Mouse (Mus musculus) brain, embryonic 14.5 days (tissue): ENCODE data around the gene Fam3a. TPM values are rescaled to one million over a fixed set of nuclear protein-coding genes. Genes with fewer than 3 reads are reported as not detected.
A peak's percentile ranks its signal among the peaks of the same experiment; 100 is the strongest.

Experiments used
- DNase-seq: peaks from one replicate; pipeline ENCODE4 v3.0.0-alpha.2; 2011; ENCODE audit warnings: low read depth
- CTCF ChIP-seq: fragments of 200-500 bp; IDR thresholded peaks from 2 replicates; pipeline ENCODE4 v1.5.1; 2012; ENCODE audit warnings: inconsistent platforms, mild to moderate bottlenecking, moderate library complexity, borderline replicate concordance; ENCODE audit not compliant: insufficient read depth, insufficient read length; ENCODE audit errors: extremely low read depth
- POLR2A ChIP-seq: fragments of 200-500 bp; IDR thresholded peaks from 2 replicates; pipeline ENCODE4 v1.6.1; 2012; ENCODE audit warnings: mild to moderate bottlenecking, inconsistent platforms, borderline replicate concordance; ENCODE audit not compliant: poor library complexity, insufficient read depth, insufficient read length, severe bottlenecking; ENCODE audit errors: extremely low read depth
- polyA plus RNA-seq: library from polyadenylated mRNA; depleted of rRNA; stranded (reverse); fragments of >200 nt; gene quantifications from 2 replicates; pipeline ENCODE4 v1.2.3, GENCODE M21; 2012; rRNA removed

Gene Fam3a
- 35.3 and 47.8 TPM in 2 replicates for polyA plus RNA-seq

- peak; percentile 35; the same call in 1 of the 2 replicates for TF ChIP-seq CTCF
- peak; percentile 53; the same call in 1 of the 2 replicates for TF ChIP-seq POLR2A
- peak; percentile 95 for DNase-seq
Measured at GRCm38 (mm10) chrX:74392535-74393443, at the start of gene Fam3a, which contains the start of gene Ikbkg. Gene Fam3a, minus strand, starts transcription at chrX:74393272. Gene Ikbkg, plus strand, starts transcription at chrX:74393290.

DNA sequence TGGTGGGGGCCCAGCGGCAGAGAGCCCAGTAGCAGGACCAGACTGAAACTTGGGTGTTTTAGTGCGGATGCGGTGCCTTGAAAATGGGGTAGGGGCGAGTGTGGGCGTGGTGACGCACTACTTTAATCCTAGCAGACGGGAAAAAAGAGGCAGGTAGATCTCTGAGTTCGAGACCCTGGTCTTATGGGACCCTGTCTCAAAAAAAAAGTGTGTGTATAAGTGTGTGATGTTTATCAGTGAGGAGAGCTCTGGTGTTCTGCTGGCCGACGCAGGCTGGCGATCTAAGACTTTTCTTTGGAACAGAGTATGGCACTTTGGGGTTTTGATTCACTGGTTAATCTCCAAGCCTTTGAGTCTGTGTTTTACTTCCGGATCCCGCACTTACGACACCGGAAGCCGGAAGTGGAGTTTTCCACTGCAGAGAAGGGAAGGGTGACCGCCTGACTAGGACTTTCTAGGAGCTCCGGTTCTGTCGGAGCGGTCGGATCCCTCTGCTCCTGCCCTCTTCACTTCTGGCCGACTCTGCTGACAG is 36.3 kb upstream of the Fam3a start:
- TF ChIP-seq CTCF = no peak
- TF ChIP-seq POLR2A = 0 out of 2 replicates have a peak, but pooled peaks have one; percentile 18
- DNase-seq = peak; percentile 92

DNA sequence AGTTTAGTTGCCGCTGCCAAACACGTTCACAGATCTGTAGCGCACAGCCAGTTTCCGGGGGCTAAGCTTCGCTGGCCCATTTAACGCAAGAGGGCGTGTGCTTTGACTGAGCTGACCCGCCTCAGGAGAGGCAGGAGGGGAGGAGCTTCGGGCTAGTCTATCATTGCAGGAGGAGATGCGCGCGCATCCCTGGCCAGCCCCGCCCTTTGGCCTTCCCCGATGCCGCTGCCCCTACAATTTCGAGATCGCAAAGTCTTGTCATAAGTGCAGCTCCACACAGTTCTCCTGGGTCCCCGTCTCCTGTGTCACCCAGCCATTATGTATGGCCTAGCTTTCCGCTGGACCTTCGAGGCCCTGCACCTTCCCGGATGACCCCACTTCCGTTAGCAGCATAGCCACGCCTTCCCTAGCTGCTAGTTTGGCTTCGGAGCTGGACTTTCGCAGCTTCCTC is 35.8 kb upstream of the Fam3a start, which contains the start of gene G6pdx:
Gene G6pdx, minus strand, starts transcription at position 369 of the 451 bp plus-strand sequence.
- DNase-seq = peak; percentile 95
- peak; percentile 37; the same call in 1 of the 2 replicates for TF ChIP-seq POLR2A
- no peak for TF ChIP-seq CTCF

DNA sequence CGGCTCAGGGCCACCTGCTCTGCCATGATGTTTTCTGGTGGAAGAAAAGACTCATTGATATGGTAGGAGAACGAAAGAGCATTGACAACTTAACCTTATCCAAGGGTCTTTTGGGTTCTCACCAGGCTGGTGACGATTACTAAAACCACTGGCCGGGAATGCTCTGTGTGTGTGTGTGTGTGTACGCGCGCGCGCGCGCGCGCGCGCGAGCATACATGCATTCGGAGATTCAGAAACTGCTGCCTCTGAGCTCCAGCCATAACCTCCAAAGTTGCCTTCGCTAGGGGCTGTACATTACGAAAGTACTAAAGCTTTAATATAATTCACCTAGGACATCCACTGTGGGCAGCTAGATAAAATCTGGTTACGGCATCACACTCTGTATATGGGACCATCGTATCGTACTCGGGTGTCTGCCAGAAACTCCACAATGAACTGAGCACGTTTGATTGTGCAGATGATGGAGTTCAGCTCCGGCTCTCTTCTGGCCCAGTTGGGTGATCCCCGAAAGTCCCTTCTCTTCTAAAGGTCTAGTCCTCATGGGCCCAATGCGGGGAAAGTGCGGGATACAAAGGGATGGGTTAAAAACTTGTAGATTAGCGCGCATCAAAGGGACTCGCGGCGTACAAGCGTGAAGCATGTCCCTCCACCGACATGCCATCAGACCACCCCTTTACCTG is 35.2 kb upstream of the Fam3a start:
- DNase-seq = peak; percentile 32
- TF ChIP-seq CTCF (no peak), POLR2A (no peak)

GRCm38 (mm10) chrX:74427116-74427515 is 34.0 kb upstream of the Fam3a start:
- TF ChIP-seq POLR2A = no peak
- DNase-seq = no peak

- DNase-seq = no peak
- TF ChIP-seq POLR2A (no peak), CTCF (no peak)
Measured at GRCm38 (mm10) chrX:74426256-74426655, 33.2 kb upstream of the Fam3a start.

DNA sequence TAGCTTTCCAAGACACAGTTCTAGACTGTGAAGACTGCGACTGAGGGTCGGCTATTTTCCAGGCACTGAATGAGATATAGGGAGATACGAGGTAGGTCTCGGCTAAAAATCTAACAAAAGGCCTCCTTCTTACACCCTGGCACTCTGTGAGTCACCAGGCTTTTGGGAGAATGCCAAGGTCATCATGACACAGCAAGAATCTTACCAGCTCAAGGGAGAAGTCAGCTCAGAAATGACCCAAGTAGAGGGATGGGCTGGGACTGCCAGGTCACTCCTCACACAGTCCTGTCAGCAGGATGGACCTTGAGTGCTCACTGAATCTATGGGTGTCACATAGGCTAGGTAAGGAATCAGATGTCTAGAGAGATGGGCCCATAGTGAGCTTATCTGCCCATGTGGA is 32.1 kb upstream of the Fam3a start:
- DNase-seq = no peak

DNA sequence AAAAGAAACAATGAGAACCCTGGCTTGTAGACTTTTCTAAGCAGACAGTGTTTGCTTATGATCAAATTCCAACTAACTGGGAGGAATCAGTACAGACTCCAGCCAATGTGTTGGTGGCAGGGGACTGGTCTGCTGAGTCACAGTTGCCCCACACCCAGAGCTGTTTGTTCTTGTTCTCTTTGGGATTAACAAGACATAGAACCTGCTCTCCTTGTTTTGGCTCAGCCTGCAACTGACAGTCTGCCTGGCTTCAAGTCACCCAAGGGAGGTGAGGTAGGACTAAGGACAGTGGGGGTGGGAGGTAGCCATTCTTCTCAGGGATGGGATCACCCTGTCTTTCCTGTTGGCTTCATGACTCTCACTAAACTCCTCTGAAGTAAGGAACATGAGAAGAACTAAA is 31.4 kb upstream of the Fam3a start:
- no peak for DNase-seq
- no peak for TF ChIP-seq POLR2A

More for the DNA sequence above, 32.1 kb upstream of the Fam3a start:
- TF ChIP-seq CTCF = no peak
- no peak for TF ChIP-seq POLR2A

DNA sequence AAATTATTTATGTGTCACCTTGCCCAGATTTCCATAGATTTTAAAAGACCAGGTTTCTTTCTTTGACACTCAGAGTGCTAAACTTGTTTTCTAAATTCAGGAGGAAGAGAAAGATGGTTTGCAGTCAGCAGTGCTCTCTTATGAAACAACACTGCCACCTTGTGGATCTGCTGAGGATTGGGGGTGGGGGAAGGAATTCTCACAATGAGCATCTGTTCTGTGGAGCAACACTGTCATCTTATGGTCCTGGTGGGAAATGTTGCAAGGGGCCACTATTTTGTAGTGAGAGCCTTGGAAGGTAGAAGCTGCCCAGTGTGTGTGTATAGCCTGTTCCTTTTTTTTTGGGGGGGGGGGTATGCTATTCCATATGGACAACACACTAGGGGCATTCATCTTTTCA is 20.3 kb upstream of the Fam3a start:
- peak; percentile 88 for DNase-seq
- no peak for TF ChIP-seq POLR2A
- TF ChIP-seq CTCF = peak; percentile 90

GRCm38 (mm10) chrX:74408340-74408739 is 15.3 kb upstream of the Fam3a start:
- peak; percentile 37 for DNase-seq
- TF ChIP-seq POLR2A = no peak
- TF ChIP-seq CTCF = no peak

GRCm38 (mm10) chrX:74400136-74400535 is 7.1 kb upstream of the Fam3a start:
- TF ChIP-seq CTCF (no peak), POLR2A (no peak)

More at GRCm38 (mm10) chrX:74400136-74400535, 7.1 kb upstream of the Fam3a start:
- no peak for DNase-seq
